Mouse (Mus musculus): Measurements from ENCODE around the gene Atp8b5. TPM values are rescaled to one million over a fixed set of nuclear protein-coding genes. Genes with fewer than 3 reads are reported as not detected.

Gene Atp8b5
- total RNA-seq, 2 experiments from 2014 or later = 0.23 to 0.52 TPM

GRCm38 (mm10) chr4:43321536-43321935 lies 54.6 kb downstream of the Atp8b5 start:
- DNase-seq (ENCODE audit: low spot score in 2 of 2) = no peak

- no peak for DNase-seq (ENCODE audit: low spot score in 2 of 2)
These were observed 55.4 kb downstream of the Atp8b5 start for GRCm38 (mm10) chr4:43322336-43322735.

GRCm38 (mm10) chr4:43327118-43327517 lies 60.2 kb downstream of the Atp8b5 start:
- no peak for DNase-seq (ENCODE audit: low spot score in 2 of 2)

GRCm38 (mm10) chr4:43334771-43335170 lies 67.8 kb downstream of the Atp8b5 start:
- DNase-seq (ENCODE audit: low spot score in 2 of 2) = no peak

- no peak for DNase-seq (ENCODE audit: low spot score in 2 of 2)
These were observed 69.2 kb downstream of the Atp8b5 start for GRCm38 (mm10) chr4:43336176-43336575.

- no peak for DNase-seq (ENCODE audit: low spot score in 2 of 2)
These were observed 73.3 kb downstream of the Atp8b5 start for GRCm38 (mm10) chr4:43340096-43340804.

- DNase-seq (ENCODE audit: low spot score in 2 of 2) = no peak
These were observed 74.4 kb downstream of the Atp8b5 start for GRCm38 (mm10) chr4:43341276-43341891.

- no peak for DNase-seq (ENCODE audit: low spot score in 2 of 2)
These were observed 75.5 kb downstream of the Atp8b5 start for GRCm38 (mm10) chr4:43342443-43342842.

GRCm38 (mm10) chr4:43344932-43345331 lies 78.0 kb downstream of the Atp8b5 start:
- no peak for DNase-seq (ENCODE audit: low spot score in 2 of 2)

GRCm38 (mm10) chr4:43349206-43349605 lies 82.2 kb downstream of the Atp8b5 start:
- DNase-seq (ENCODE audit: low spot score in 2 of 2) = no peak

GRCm38 (mm10) chr4:43350038-43350560 lies 83.1 kb downstream of the Atp8b5 start:
- DNase-seq (ENCODE audit: low spot score in 2 of 2) = no peak

- DNase-seq (ENCODE audit: low spot score in 2 of 2) = no peak
These were observed 86.7 kb downstream of the Atp8b5 start for GRCm38 (mm10) chr4:43353662-43354061.

- no peak for DNase-seq (ENCODE audit: low spot score in 2 of 2)
These were observed 98.1 kb downstream of the Atp8b5 start for GRCm38 (mm10) chr4:43364914-43365560.

GRCm38 (mm10) chr4:43367295-43367694 lies 100.3 kb downstream of the Atp8b5 start:
- no peak for DNase-seq (ENCODE audit: low spot score in 2 of 2)

GRCm38 (mm10) chr4:43367787-43368186 lies 100.8 kb downstream of the Atp8b5 start:
- no peak for DNase-seq (ENCODE audit: low spot score in 2 of 2)

GRCm38 (mm10) chr4:43371406-43371805 lies 104.4 kb downstream of the Atp8b5 start:
- no peak for DNase-seq (ENCODE audit: low spot score in 2 of 2)

- no peak for DNase-seq (ENCODE audit: low spot score in 2 of 2)
These were observed 105.2 kb downstream of the Atp8b5 start for GRCm38 (mm10) chr4:43372155-43372554.

- no peak for DNase-seq (ENCODE audit: low spot score in 2 of 2)
These were observed 107.3 kb downstream of the Atp8b5 start for GRCm38 (mm10) chr4:43374266-43374665.

GRCm38 (mm10) chr4:43379601-43380000 lies 112.6 kb downstream of the Atp8b5 start:
- no peak for DNase-seq (ENCODE audit: low spot score in 2 of 2)

GRCm38 (mm10) chr4:43380951-43381350 lies 114.0 kb downstream of the Atp8b5 start:
- no peak for DNase-seq (ENCODE audit: low spot score in 2 of 2)

- DNase-seq (ENCODE audit: low spot score in 2 of 2) = peak; percentile 92 to 95
These were observed 114.6 kb downstream of the Atp8b5 start, which contains the start of gene Rusc2 for GRCm38 (mm10) chr4:43381408-43382154. Gene Rusc2 (plus strand): TSS chr4:43381979.
